Mouse (Mus musculus): ENCODE data around the gene Lrrk1. TPM values are rescaled to one million over a fixed set of nuclear protein-coding genes. Genes with fewer than 3 reads are reported as not detected.
A peak's percentile ranks its signal among the peaks of the same experiment; 100 is the strongest.

Gene Lrrk1
- total RNA-seq (2021): 1 to 10 TPM; 3.2 to 3.7 TPM
- long read RNA-seq, experiment 1: 0 reads
- long read RNA-seq, experiment 2: 0 reads

- peak; percentile 49 for DNase-seq
These were observed at the start of gene Lrrk1 for GRCm38 (mm10) chr7:66387813-66388521. Gene Lrrk1 (minus strand): TSS chr7:66388350.

GRCm38 (mm10) chr7:66434453-66434935, 46.3 kb upstream of the Lrrk1 start:
- no peak for DNase-seq

DNA sequence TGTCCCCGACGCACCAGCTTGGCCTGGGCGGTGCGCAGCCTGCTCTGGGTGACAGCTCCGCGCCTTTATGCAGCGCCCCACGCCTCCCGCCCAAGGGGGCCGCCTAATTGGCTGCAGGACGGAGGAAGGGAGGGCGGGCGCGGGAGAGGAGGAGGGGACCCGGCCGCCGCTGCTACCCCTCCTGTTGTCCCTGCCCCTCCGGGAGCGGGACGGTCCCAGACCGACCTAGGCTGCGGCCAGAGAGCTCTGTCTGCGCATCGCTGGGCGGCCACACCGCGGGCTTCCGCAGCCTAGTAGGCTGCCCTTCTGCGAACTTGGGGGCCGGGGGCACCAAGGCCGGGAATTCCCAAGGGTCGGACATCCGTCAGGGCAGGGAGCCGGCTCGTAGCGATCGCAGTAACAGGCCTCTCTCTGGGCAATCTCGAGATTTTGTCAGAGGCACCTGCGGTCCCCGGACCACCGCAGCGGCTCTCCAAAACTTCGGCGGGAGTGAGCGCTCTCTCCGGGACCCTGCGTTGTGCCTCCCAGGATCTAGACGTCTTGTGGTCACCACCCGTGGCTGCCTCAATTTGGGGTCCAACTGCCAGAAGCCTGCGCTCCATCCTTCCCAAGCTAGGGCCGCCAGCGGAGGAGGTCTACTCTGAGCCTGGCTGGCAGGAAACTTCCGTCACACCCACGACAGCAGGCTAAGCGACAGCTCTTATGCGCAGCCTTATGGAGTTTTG, 39.4 kb upstream of the Lrrk1 start, which contains the start of gene Aldh1a3:
TSS of gene Aldh1a3 (minus strand) at position 81 of the 725 bp plus-strand sequence.
- peak; percentile 67 for DNase-seq

DNA sequence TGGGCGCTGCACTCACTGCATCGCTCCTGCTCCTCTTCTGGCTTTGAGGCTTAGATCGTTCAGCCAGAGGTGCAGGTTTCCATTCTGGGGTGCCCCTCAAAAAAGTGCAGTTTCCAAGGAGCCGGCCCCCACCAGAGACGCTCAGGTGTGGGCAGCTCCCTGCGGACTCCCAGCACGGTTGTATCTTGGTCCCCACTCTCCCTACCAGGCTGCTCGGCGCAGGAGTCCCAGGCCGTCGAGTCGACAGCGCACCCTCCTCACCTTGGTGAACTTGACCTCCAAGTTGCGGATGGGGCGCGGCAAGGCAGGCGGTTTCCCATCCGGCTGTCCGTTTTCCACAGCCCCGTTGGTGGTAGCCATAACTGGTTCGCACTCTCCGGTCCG, 38.9 kb upstream of the Lrrk1 start:
- DNase-seq: no peak

DNA sequence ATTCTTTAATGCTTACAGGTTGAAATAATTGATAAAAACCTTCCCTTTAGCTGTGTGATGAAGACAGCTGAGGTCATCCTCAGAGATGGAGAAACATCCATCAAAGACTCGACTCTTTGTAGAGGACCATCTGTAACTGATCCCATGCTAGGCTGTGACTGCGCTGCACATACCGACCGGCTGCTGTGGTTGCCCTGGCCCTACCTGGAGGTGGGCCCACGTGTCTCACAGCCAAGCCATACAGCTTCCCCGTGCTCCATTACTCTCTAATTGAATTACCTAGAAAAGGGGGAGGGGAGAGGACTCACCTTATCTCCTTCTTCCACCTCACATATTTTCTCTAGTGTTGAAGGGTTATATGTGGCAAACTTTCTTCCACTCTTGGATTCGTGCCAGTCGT, 33.8 kb upstream of the Lrrk1 start:
- DNase-seq: no peak

DNA sequence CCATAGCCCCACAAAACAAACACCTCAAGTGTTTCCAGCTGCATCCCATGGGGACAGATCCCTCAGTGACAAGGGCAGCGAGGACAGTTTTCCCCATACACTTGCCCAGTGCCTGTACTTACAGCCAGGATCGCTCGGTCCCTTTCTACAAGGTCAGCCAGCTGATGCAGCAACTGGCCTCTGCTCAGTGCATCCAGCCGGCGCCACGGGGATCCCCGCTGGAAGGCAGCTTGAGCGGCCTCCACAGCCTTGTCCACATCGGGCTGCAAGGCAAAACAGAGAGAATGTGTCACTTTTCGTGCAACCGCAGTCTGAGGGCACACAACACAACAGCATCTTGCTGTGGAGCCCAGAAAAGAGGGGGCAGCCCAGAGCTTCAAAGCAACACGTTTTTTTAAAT, 30.8 kb upstream of the Lrrk1 start:
- no peak for DNase-seq

DNA sequence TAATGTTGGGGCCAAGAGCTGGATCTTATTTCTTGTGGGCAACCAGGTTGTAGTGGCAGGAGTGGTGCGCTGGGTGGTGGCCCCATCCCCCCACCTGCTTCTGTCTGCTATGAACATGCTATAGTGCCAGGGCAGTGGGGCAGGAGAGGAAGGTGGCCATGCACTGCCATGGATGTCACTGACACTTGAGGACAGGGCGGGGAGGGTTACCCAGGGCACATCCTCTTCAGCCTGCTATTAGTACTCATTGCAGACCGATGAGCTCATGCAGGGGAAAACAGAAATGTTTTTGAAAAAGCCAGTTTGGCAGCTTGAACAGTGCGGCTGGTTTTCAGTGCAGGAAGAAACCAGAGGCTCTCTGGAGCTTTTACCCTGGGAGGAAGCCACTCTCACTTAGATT, 28.7 kb upstream of the Lrrk1 start:
- peak; percentile 19 for DNase-seq

GRCm38 (mm10) chr7:66413093-66413492, 24.9 kb upstream of the Lrrk1 start:
- DNase-seq: no peak

- no peak for DNase-seq
These were observed 21.3 kb upstream of the Lrrk1 start for GRCm38 (mm10) chr7:66409433-66409832.

DNA sequence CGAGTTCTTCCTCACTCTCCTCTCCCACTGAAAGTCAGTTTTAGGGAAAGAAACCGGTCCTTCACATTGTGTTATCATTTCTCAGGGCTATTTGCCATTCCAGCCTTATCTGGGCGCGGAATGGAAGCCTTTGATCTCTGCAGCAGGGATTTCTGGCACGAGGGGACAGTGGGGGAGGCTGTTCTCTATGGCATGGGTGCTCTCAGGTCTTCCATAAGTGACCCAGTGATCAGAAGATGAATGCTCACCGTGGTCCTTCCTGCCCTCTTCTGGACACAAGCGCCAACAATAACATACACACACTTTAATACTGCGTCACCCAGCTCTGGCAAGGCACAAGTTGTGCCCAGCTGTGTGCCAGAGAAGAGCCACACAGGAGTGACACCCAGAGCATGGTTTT, 18.8 kb upstream of the Lrrk1 start:
- no peak for DNase-seq

DNA sequence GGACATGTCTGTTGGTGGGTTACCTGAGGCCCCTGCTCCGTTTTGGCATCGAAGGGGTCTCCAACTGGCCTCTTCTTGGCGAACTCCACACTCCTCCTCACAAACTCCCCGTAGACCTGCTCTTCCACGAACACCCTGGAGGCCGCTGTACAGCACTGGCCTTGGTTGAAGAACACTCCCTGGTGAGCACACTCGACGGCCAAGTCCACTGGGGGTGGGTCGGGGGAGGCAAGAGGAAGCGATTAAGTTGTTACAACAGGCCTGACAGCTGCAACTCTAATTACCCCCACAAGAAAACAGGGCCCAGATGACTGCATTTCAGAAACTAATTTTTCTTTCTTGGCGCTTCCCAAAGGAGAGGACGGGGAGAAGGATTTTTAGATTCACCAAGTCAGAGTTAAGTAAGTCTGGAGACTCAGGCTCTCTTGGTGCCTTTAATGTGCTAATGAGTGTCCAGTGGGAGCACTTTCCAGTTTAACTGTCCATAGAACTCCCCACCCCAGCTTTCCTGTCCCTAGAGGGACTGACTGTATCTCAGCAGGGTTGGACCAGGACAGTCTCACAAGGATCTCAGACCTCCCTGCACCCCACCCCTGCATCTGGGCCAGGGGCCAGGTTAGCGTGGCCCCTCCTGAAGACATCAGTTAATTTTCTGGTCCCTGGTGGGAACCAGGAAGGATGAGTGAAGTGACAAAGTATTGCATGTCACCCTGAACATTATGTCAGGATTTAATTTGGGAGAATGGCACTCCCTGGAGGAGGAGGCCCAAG, 18.0 kb upstream of the Lrrk1 start:
- DNase-seq: peak; percentile 42

DNA sequence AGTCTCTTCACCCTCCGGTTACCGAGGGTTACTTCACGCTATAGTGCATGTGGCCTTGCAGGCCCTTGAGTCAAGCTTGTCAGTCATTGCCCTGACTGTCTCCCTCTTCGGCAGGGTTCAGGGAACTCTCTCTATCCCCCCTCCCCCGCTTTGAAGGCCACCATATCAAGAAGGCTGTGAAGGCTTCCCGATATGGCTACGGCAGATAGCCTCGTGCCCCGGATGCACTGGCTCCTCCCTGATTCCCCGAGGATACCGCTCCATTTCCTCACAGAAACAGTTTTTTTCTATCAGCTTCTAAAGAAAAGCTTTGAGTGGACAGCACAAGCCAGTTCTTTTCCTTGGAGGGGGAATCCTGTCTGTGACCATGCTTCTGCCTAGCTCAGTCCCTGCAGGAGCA, 17.4 kb upstream of the Lrrk1 start:
- DNase-seq: no peak

DNA sequence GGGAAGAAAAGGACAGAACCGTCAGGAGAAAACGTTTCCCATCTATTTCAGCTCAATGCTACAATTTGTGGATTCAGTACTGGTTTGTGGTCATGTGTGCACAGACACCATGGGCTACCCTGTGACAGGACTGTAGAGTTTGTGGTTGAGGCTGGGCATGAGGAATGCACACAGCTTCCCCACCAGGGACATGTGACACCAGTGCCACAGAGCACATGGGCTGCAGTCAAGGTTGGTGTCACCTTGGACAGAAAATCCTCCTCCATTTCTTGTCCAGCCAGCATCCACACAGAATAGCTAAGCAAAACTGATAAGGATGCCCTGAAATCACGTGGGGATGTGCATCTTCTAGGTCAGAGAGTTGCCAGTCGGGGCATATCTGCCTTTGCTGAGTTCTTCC, 16.7 kb upstream of the Lrrk1 start:
- no peak for DNase-seq

- no peak for DNase-seq
These were observed 16.0 kb upstream of the Lrrk1 start for GRCm38 (mm10) chr7:66404141-66404540.

DNA sequence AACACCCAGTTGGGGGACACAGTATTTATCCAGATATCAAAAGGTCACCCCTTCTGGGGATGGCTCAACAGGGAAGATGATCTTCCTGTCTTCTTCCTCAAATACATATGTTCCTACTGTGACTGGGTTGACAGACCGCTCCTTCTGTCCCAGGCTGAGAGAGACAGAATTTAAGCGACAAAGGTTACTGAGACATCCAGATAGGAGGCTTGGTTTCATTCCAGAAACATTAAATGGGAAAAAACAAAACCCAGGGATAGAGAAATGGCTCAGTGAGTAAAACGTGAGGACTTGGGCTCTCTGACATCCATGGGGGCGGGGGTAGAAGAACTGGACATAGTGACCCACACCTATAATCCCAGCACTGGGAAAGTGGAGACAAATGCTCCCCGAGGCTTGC, 14.7 kb upstream of the Lrrk1 start:
- DNase-seq: no peak

DNA sequence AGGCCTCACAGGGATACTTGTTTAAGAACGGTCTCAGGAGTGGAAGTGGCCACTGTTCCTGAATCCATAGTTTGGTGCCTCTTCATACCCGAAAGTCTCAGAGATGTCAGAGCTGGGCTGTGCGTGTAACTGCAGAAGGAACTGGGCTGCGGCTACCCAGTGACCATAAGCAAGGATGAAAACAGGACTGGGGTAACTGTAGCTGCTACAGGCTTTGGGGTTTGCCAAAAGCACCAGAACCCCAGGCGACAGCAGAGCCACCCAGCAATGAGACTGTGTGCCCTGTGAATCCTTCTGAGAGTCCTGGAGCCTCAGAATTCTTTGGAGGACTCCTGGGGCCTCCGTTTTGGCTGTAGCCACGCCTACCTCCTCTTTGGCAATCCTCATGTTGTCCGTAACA, 13.5 kb upstream of the Lrrk1 start:
- DNase-seq: no peak

GRCm38 (mm10) chr7:66397288-66397687, 9.1 kb upstream of the Lrrk1 start:
- no peak for DNase-seq

- peak; percentile 65 for DNase-seq
These were observed 727 bp upstream of the Lrrk1 start for GRCm38 (mm10) chr7:66388621-66389532.

DNA sequence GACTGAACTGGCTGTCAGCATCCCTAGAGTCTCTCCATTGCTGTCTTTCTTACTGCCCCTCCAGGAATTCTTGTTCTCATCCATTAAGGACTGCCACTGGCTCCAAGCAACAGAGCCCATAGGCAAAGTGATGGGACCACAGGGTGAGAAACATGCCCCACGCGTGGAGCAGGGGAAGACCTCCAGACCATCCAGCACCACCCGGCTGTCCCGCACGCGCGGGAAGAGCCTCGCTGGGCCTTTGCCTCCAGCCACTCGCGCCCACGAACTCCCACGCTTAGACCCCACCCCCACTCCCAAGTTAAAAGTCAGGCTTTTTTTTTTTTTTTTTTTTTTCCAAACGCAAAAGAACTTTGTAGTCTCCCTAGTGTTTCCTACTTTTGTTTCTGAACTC, 734 bp downstream of the Lrrk1 start:
- DNase-seq: no peak

- DNase-seq: no peak
These were observed 1.7 kb downstream of the Lrrk1 start for GRCm38 (mm10) chr7:66386411-66386810.

GRCm38 (mm10) chr7:66385826-66386225, 2.3 kb downstream of the Lrrk1 start:
- no peak for DNase-seq

DNA sequence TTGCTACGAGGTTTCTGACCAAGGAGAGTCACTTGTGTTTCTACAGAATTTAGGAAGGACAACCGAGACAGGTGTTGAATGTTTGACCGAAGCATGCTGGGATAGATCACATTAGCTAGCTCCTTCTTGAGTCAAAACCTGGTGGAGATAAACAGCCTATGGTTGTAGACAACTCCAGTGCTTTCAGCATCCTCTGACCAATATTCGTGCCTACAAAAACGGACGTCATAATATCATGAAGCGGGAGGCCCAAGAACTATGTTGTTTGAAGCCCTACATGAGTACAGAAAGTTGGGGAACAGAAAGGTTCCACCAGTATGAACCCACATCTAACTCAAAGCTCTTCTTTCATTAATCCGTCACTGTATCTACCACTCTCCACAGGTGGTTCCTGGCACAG, 3.3 kb downstream of the Lrrk1 start:
- no peak for DNase-seq
